Mouse (Mus musculus) lung, postnatal 14 days (tissue): ENCODE results near the gene Ascl3.

Experiments used
- DNase-seq: peaks from one replicate; pipeline ENCODE4 v3.0.0; 2021

Ascl3 gene

DNA sequence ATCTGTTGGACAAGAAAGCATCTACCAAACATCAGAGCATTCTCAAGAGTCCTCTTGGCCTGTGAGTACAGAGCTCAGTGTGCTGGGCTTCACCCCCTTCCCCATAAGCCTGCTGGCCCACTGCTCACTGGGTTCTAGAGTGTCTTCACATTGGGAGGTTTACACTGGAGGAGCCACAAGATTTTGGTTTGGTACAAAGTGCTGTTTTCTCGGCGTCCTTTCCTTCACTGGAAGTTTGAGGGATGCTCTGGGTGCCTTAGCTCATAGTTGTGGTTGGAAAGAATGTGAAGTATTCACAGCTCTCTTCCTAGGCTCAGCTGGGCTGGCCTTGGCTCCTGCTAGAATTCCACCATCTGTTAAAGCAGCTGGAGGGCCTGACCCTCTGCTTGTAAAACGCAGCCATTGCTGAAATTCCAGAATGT is 22.6 kb downstream of the Ascl3 start:
- DNase-seq: peak; percentile 58

DNA sequence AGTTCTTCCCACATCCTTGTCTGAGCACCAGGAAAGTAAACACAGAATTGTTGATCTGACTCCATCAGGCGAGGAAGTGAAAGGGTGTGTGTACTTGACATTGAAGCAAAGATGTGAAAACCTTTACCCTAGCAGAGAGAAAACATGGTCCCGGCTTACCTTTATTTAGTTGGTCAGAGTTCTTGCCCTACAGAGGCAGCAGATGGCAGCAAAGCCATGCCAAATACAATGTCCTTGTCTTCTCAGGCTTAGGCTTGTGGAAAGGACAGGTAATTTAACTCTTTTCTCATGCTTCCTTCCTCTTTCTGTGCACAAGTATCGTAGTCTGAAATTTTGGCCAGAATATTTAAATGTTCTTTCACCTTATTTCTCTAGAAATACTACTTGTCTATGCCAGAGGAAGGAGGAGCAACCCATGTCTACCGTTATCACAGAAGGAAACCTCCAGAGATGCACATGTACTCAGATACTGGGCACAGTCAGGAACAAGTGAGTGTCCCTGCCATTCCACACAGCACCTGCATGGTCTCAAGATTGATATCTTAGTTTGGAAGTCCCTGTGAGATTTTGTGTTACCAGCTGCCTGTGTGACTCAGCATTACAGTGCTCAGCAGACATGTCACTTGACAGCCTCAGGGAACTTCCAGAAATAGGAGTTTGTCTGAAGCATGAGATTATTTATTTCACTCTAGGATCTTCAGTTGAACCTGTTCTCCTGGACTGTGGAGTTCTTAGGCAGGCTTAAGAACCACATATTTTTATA is 24.3 kb downstream of the Ascl3 start:
- DNase-seq: peak; percentile 69

DNA sequence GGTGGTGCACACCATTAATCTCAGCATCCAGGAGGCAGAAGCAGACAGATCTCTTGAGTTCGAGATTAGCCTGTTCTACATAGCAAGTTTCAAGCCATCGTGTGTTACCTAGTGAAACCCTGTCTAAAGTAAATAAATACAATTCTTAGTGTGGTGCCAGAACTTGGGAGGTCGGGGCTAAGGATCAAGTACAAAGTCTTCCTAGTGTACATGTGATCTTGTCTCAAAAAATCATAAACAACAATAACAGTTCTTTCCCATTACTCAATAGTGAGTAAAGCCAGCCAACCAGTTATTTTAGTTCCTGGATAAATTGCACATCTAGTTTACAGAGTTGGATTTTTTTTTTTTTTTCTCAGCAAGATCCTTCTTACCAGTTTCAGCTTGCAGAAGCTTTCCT is 27.1 kb downstream of the Ascl3 start:
- DNase-seq: no peak

DNA sequence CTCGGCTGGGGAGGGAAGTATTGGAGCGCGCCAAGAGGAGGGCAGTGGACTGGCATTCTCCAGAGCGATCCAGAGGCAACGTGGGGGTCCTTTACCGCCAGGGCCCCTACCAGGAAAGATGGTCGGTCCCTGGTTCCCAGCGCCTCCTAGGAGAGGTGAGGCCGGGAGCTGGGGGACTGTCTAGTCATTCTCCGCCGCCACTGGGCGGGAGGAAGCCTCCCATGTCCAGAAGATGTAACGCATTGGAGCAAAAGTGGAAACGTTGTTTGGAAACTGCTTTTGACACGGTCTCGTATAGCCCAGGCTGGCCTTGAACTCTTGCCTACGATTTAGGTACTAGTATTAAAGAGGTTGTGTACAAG is 27.5 kb downstream of the Ascl3 start:
- DNase-seq: no peak

DNA sequence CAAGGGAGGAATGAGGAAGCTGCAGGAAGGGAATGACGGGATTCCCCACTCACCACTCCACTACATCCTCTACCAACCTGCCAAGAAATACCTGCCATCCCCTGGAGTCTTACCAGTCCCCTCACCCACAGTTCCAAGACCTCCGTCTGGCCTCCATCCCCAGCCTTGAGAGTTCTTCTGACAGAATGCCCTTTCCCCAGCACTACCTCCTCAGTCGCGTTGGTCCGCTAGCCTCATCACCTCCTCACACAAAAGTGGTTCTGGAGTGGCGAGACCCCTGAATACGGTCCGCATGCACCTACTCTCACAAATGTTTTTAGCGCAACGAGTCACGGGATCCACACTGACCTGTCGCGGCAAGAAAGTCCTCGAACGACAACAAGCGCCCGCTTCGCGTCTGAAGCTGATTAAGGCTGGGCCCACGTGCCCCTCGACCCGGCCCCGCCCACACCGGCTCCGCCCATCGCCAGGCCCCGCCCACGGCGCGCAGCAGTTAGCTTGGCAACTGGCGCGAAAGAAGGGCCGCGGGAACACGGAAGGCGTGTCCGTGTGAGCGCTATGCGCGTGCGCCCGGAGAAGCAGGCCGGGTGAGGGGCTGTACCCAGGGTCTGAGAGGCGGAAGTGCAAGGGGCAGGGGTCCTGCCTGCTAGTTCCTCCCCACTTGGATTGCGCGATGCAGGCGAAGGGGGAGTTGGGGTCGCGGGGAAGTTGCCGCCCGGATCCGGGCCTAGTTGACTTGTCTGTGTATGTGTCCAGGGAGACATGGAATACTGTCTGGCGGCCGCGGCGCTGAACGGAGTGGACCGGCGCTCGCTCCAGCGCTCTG is 28.1 kb downstream of the Ascl3 start, which contains the start of the genes St5 and Akip1:
TSS of gene St5 (minus strand) at position 416 of the 826 bp plus-strand sequence.
TSS of gene Akip1 (plus strand) at position 501 of the 826 bp plus-strand sequence.
- DNase-seq: peak; percentile 98

DNA sequence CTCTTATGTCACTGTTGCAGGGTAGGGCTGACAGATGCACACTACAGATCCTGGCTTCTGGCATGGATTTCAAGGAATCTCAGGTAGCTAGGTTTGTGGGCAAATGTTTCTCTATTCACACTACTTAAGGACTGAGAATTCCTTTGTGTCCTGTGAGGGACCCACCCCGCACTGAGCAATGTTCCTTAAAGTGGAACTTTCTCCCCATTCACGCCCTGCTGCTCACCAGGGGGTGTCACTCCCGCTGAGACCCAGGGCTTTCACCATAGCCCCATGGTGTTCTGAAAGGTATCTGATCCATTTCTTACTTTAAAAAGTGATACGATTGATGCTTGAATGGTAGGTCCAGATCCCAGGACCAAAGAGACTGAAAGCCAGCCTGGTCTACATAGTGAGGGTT is 28.8 kb downstream of the Ascl3 start:
- no peak for DNase-seq

DNA sequence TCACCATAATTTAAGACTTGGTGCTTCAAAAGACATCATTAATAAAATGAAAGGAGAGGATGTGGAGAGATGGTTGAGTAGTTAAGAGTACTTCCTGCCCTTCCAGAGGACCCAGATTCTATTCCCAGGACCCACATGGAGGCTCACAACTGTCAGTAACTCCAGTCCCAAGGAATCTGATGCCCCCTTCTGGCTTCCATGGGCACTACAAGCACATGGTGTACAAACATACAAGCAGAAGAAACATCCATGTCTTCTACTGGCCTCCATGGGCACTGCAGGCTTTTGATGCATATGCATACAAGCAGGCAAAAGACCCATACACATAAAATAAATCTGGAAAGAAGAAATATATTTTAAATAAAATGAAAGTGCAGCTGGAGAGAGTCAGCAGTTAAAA is 31.3 kb downstream of the Ascl3 start:
- DNase-seq: no peak

DNA sequence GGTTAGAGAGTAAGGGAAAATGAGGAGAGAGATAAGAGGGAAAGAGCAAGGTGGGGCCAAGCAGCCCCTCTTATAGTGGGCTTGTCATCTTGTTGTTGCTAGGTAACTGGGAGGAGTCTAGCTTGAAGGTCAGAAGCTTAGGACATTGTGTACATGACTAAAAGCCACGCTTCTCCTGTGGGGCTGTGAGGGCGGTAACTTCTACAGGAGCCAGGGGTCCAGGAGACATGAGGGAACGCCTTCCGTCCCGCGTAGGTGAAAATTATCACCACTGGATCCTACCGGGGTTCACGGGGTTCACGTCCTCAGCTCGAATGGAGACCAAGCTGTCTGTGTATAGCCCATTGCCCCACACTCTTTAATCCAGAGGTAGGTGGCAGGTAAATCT is 36.2 kb downstream of the Ascl3 start:
- no peak for DNase-seq

DNA sequence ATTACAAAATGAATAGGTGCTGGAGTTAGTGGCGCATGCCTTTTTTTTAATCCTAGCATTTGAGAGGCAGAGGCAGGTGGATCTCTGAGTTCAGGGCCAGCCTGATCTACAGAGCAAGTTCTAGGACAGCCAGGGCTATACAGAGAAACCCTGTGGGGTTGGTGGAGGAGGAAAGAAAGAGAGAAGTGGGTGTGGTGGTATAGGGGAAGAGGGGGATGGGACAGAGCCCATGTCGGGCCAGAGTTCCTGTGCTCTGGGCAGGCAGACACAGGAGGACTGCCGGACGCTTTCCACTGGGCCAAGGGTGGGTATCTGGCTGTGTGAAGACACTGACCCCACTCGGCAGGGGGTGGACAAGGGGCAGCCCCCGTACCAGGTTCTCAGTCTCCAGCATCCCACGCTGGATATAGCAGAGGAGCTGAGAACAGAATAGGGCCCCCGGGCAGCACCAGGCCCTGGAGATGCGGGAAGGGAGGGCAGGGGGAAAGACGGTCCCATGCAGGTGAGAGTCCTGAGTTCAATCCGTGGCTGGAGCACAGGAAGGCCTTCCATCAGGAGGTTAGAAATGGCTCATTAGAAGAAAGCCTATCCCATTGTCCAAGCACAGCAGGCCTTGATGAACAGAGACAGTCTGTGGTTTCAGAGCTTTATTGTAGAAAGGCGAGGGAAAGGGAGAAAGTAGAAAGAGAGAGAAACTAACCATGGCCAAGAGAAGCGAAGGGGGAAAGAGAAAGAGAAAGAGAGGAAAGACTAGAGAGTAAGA is 36.8 kb downstream of the Ascl3 start:
- DNase-seq: no peak

DNA sequence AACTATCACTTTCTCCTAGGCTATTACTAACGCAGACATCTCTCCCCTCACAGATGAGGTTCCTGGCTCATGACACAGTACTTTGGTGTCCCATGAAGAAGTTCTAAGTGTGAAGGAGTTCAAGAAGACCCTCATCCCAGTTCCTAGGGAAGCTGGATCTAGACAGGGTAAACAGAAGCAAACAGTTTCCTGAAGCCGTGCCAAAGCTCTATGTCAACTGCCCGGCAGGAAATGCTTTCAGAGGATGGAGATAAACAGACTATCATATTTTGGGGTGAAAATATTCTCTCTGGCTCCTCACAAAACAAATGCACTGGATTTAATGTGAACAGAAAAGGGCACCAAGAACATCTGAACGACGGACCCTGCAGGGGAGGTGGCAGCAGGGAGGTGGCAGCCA is 40.6 kb downstream of the Ascl3 start:
- peak; percentile 73 for DNase-seq

DNA sequence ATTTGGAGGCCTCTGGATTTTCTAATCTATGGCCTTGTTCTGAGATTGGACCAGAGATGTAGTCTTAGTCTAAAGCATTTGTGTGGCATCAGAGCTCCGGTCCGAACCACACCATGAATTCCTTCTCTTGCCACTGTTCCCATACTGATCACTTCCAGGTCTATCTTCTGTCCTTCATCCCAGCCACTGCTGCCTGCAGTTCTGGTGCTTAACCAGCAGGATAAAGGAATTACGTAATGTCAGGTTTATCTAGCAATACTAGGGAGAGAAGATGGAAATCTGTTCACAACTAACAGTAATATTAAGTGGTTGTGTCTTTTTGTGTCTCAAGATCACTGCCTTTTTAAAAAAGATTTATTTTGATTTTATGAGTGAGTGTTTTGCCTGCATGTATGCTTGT is 41.4 kb downstream of the Ascl3 start:
- no peak for DNase-seq

DNA sequence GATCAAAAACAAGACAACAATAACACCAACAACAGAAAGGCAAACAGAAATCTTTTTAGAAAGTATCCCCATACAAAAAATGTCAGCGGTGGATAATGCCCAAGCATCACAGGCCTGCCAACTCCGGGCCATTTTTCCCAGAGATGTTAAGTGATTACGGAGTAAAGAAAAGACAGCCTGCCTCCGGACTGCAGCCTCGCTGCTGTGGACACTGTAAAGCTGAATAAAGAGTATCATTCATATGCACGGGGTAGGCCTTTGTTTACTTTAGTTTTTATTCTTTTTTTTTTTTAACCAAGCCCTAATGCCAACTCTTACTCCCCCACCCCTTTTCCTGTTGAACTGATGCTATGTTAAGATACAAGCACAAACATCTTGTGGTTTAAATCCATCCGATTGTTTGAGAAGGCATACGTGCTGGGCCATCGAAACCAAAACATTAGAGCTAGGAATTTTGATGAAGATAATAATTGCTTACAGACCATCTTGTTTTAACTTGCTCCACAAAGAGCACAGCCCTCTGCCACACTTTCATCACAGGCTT is 44.9 kb downstream of the Ascl3 start:
- no peak for DNase-seq

DNA sequence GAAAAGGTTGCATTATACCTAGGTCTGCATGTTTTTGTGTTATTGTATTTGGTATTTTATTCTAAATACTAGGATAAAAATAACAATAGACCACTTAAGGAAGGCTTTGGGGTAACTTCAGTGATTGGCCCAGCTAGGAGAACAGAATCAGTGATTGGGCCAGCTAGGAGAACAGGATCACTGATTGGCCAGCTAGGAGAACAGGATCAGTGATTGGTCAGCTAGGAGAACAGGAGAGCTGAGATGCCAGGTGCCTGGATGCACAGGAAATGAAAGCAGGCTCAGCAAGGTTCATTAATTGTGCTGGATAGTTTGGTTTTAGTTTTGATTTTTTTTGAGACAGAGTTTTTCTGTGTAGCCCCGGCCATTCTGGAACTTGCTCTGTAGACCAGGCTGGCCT is 50.6 kb downstream of the Ascl3 start:
- no peak for DNase-seq

DNA sequence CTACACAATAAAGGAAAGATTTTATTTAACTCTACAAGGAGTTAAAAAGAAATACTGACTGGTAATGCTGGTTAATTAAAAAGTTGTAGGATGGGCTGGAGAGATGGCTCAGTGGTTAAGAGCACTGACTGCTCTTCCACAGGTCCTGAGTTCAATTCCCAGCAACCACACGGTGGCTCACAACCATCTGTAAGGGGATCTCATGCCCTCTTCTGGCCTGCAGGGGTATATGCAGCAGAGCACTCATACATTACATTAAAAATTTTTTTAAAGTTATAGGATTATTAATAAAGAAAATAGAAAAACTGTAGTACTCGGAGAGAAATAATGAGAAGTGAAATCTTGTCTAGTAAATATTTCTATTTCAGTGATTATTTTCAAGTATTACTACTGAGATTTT is 51.2 kb downstream of the Ascl3 start:
- no peak for DNase-seq
